23 mouse cellular contexts compared by ENCODE assay signal in the genomic region with DNA sequence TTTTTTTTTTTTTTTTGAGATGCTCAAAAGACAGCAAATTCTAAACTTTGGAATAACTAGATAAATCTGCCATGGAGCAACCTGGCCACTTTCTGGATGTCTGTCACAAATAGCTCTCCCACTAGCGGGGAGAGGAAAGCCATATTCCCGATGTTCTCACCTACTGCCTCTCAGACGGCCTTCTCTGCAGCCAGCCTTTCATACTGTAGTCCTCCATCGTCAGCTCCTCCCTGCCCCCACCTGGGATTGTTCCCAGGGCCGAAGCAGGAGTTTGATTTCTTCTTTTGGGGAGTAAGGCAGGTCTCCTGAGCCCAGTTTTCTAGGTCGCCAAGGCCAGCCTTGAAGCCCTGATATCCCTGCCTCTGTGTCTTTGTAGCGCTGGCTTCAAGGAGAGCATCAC. TPM values are rescaled to one million over a fixed set of nuclear protein-coding genes. Genes with fewer than 3 reads are reported as not detected.
DNase-seq lines count a peak whose midpoint lies in the region; ATAC-seq and TF ChIP-seq lines count a peak whose summit lies in the region.
"Had no signal": no experiment of that assay in that cellular context is flagged by ENCODE, and none has a peak within 500 bp of the region (broad histone marks: within the 10 kb centered on the region; RNA-seq: fewer than 3 reads in every experiment).

No protein-coding gene starts in this region.

- no peaks in the 10 kb centered on the region for H3K27me3 ChIP-seq in forebrain, postnatal 0 days (ENCODE audit: insufficient read depth, low read length)
- H3K27me3 ChIP-seq: CH12.LX; embryonic facial prominence, embryonic 12.5 days; forebrain, embryonic 13.5 days; forebrain, embryonic 15.5 days had no signal

- no peak overlapping the region for H3K9ac ChIP-seq in forebrain, postnatal 0 days
- H3K9ac ChIP-seq: embryonic facial prominence, embryonic 12.5 days; forebrain, embryonic 13.5 days; forebrain, embryonic 15.5 days had no signal

- ATAC-seq in forebrain, postnatal 0 days: no peak
- ATAC-seq: CD4-positive, CD25-positive, alpha-beta regulatory T cell, adult 4 months; forebrain, embryonic 13.5 days; forebrain, embryonic 15.5 days had no signal

- 0 out of 2 replicates have a peak overlapping the region, but pooled peaks have one; percentile 12 for H3K27ac ChIP-seq in gastrocnemius, adult 2 months
- peak overlapping the region; percentile 1; the same call in 1 of the 2 replicates for H3K27ac ChIP-seq in layer of hippocampus, adult 2 months
- no peak overlapping the region for H3K27ac ChIP-seq in forebrain, postnatal 0 days (ENCODE audit: low read depth, low read length)
- H3K27ac ChIP-seq: embryonic facial prominence, embryonic 10.5 days; embryonic facial prominence, embryonic 12.5 days; forebrain, embryonic 13.5 days; forebrain, embryonic 15.5 days had no signal

- TF ChIP-seq CTCF in gastrocnemius, adult 2 months (IDR thresholded peaks at IDR 0.05): no peak
- TF ChIP-seq CTCF in layer of hippocampus, adult 2 months (conservative IDR thresholded peaks at IDR 0.05): no peak
- TF ChIP-seq CTCF in forebrain, postnatal 0 days (IDR thresholded peaks at IDR 0.05; ENCODE audit: low read depth): no peak

- DNase-seq in adrenal gland, adult 2 months: peak; percentile 17
- DNase-seq in adrenal gland, postnatal 25 days: no peak
- no peak for DNase-seq in gastrocnemius, adult 2 months
- DNase-seq in gastrocnemius, postnatal 4 days (ENCODE audit: low spot score in 2 of 2): no peak
- no peak for DNase-seq in layer of hippocampus, adult 2 months (ENCODE audit: low spot score in 2 of 2)
- DNase-seq in layer of hippocampus, postnatal 14 days (ENCODE audit: low spot score in 2 of 2): no peak
- no peak for DNase-seq in forebrain, postnatal 0 days
- DNase-seq: adrenal gland, adult 8-10 months; adrenal gland, postnatal 36 days; B cell, adult 2 months; cerebellum, adult 11-12 months; cerebellum, adult 2 months; cerebellum, adult 9-10 months; cerebellum, postnatal 10 days; cerebellum, postnatal 25 days had no signal

- H3K4me2 ChIP-seq in forebrain, postnatal 0 days (ENCODE audit: low read depth): no peak overlapping the region
- H3K4me2 ChIP-seq: embryonic facial prominence, embryonic 12.5 days; forebrain, embryonic 13.5 days; forebrain, embryonic 15.5 days had no signal

- intact Hi-C loops in gastrocnemius, adult 2 months (cut with DNase I): no loop called here

- H3K4me1 ChIP-seq in forebrain, postnatal 0 days (ENCODE audit: insufficient read depth): no peaks in the 10 kb centered on the region
- H3K4me1 ChIP-seq: forebrain, embryonic 13.5 days; forebrain, embryonic 15.5 days had no signal

- H3K9me3 ChIP-seq in forebrain, postnatal 0 days (ENCODE audit: low read length): no peaks in the 10 kb centered on the region
- H3K9me3 ChIP-seq: embryonic facial prominence, embryonic 10.5 days; embryonic facial prominence, embryonic 12.5 days; forebrain, embryonic 13.5 days; forebrain, embryonic 15.5 days had no signal

- H3K36me3 ChIP-seq in forebrain, postnatal 0 days (ENCODE audit: insufficient read depth): peaks cover 58% of the 10 kb centered on the region

- no peak overlapping the region for H3K4me3 ChIP-seq in gastrocnemius, adult 2 months
- no peak overlapping the region for H3K4me3 ChIP-seq in layer of hippocampus, adult 2 months
- H3K4me3 ChIP-seq in forebrain, postnatal 0 days (ENCODE audit: low read depth, low read length): no peak overlapping the region
- H3K4me3 ChIP-seq: embryonic facial prominence, embryonic 10.5 days; embryonic facial prominence, embryonic 12.5 days; forebrain, embryonic 13.5 days; forebrain, embryonic 15.5 days had no signal

- WGBS in forebrain, postnatal 0 days: 65% methylated on average over 7 of the region's 7 CpGs

RNA-seq across cellular contexts. Expression of gene Cutc, which starts 21.6 kb away (rescaled TPM):
- 10 to 100 TPM in 1 of 2 experiments, 1 to 10 TPM in 1; 8.3 to 12.3 TPM for total RNA-seq in adrenal gland, adult 2 months (2021)
- 1.6 and 2.6 TPM in 2 replicates for polyA plus RNA-seq in adrenal gland, adult 2 months (2012; rRNA removed)
- 10.6 and 15.3 TPM in 2 replicates for total RNA-seq in adrenal gland, postnatal 25 days (2021)
- 10 to 100 TPM; 16.5 to 17.6 TPM for total RNA-seq in gastrocnemius, adult 2 months (2021)
- 10 to 100 TPM in 1 of 2 experiments, 1 to 10 TPM in 1; 8.8 to 11.3 TPM for total RNA-seq in gastrocnemius, postnatal 4 days (2021)
- total RNA-seq in layer of hippocampus, adult 2 months (2021): 1 to 10 TPM; 6.6 to 7.6 TPM
- total RNA-seq in layer of hippocampus, postnatal 14 days (2021): 1 to 10 TPM; 4.8 to 5.0 TPM
- total RNA-seq in forebrain, postnatal 0 days (2014; rRNA removed): 3.1 and 3.4 TPM in 2 replicates
- 7.3 and 7.4 TPM in 2 replicates for polyA plus RNA-seq in forebrain, postnatal 0 days (2015; fragmentation: Nextera tagmentation; extraction: Ambion mirVana)

RNA-seq across cellular contexts. Expression of gene Cox15, which starts 21.6 kb away (rescaled TPM):
- 10 to 100 TPM; 36.4 to 59.4 TPM for total RNA-seq in adrenal gland, adult 2 months (2021)
- polyA plus RNA-seq in adrenal gland, adult 2 months (2012; rRNA removed): 21.3 and 25.3 TPM in 2 replicates
- 48.5 and 49.6 TPM in 2 replicates for total RNA-seq in adrenal gland, postnatal 25 days (2021)
- total RNA-seq in gastrocnemius, adult 2 months (2021): 10 to 100 TPM; 14.9 to 17.8 TPM
- total RNA-seq in gastrocnemius, postnatal 4 days (2021): 10 to 100 TPM; 27.8 to 28.8 TPM
- 10 to 100 TPM; 13.6 to 19.4 TPM for total RNA-seq in layer of hippocampus, adult 2 months (2021)
- total RNA-seq in layer of hippocampus, postnatal 14 days (2021): 10 to 100 TPM; 16.6 to 18.9 TPM
- total RNA-seq in forebrain, postnatal 0 days (2014; rRNA removed): 18.4 and 20.5 TPM in 2 replicates
- 4.1 and 9.1 TPM in 2 replicates for polyA plus RNA-seq in forebrain, postnatal 0 days (2015; fragmentation: Nextera tagmentation; extraction: Ambion mirVana)

RNA-seq across cellular contexts. Expression of gene Entpd7, which starts 41.7 kb away (rescaled TPM):
- total RNA-seq in adrenal gland, adult 2 months (2021): 10 to 100 TPM; 16.3 to 20.0 TPM
- 3.6 and 4.0 TPM in 2 replicates for polyA plus RNA-seq in adrenal gland, adult 2 months (2012; rRNA removed)
- total RNA-seq in adrenal gland, postnatal 25 days (2021): 21.6 and 22.9 TPM in 2 replicates
- 1 to 10 TPM; 1.2 to 1.3 TPM for total RNA-seq in gastrocnemius, adult 2 months (2021)
- total RNA-seq in gastrocnemius, postnatal 4 days (2021): 10 to 100 TPM in 1 of 2 experiments, 1 to 10 TPM in 1; 9.1 to 12.5 TPM
- total RNA-seq in layer of hippocampus, adult 2 months (2021): 10 to 100 TPM; 19.1 to 20.2 TPM
- total RNA-seq in layer of hippocampus, postnatal 14 days (2021): 10 to 100 TPM; 26.9 to 29.6 TPM
- total RNA-seq in forebrain, postnatal 0 days (2014; rRNA removed): 8.3 and 9.3 TPM in 2 replicates
- polyA plus RNA-seq in forebrain, postnatal 0 days (2015; fragmentation: Nextera tagmentation; extraction: Ambion mirVana): 5.9 and 8.4 TPM in 2 replicates

RNA-seq across cellular contexts. Expression of gene Abcc2, which starts 50.8 kb away (rescaled TPM):
- 1 to 10 TPM in 1 of 2 experiments, under 1 TPM in 1; 0.17 to 1.0 TPM for total RNA-seq in adrenal gland, adult 2 months (2021)
- polyA plus RNA-seq in adrenal gland, adult 2 months (2012; rRNA removed): 0.04 and 0.28 TPM in 2 replicates
- 0.06 and 1.9 TPM in 2 replicates for total RNA-seq in adrenal gland, postnatal 25 days (2021)
- total RNA-seq in gastrocnemius, adult 2 months (2021): not detected
- total RNA-seq in gastrocnemius, postnatal 4 days (2021): under 1 TPM; 0.17 to 0.54 TPM
- not detected for total RNA-seq in layer of hippocampus, adult 2 months (2021)
- under 1 TPM; 0.07 to 0.10 TPM for total RNA-seq in layer of hippocampus, postnatal 14 days (2021)
- total RNA-seq in forebrain, postnatal 0 days (2014; rRNA removed): 0.15 TPM in 1 of 2 replicates, not detected in the other
- 0.02 and 0.03 TPM in 2 replicates for polyA plus RNA-seq in forebrain, postnatal 0 days (2015; fragmentation: Nextera tagmentation; extraction: Ambion mirVana)
- total RNA-seq: MEL had no signal
- polyA plus RNA-seq: CD4-positive, CD25-positive, alpha-beta regulatory T cell, adult 4 months; embryonic facial prominence, embryonic 10.5 days; forebrain, embryonic 11.5 days; forebrain, embryonic 13.5 days; forebrain, embryonic 15.5 days had no signal

RNA-seq across cellular contexts. Expression of gene Slc25a28, which starts 56.5 kb away (rescaled TPM):
- 10 to 100 TPM; 62.3 to 73.1 TPM for total RNA-seq in adrenal gland, adult 2 months (2021)
- 93.6 and 111 TPM in 2 replicates for polyA plus RNA-seq in adrenal gland, adult 2 months (2012; rRNA removed)
- 78.7 and 96.2 TPM in 2 replicates for total RNA-seq in adrenal gland, postnatal 25 days (2021)
- 10 to 100 TPM; 21.2 to 28.7 TPM for total RNA-seq in gastrocnemius, adult 2 months (2021)
- total RNA-seq in gastrocnemius, postnatal 4 days (2021): 10 to 100 TPM; 20.9 to 24.8 TPM
- 10 to 100 TPM; 44.3 to 45.2 TPM for total RNA-seq in layer of hippocampus, adult 2 months (2021)
- total RNA-seq in layer of hippocampus, postnatal 14 days (2021): 10 to 100 TPM; 35.8 to 39.1 TPM
- 45.2 and 67.2 TPM in 2 replicates for total RNA-seq in forebrain, postnatal 0 days (2014; rRNA removed)
- 13.1 and 15.6 TPM in 2 replicates for polyA plus RNA-seq in forebrain, postnatal 0 days (2015; fragmentation: Nextera tagmentation; extraction: Ambion mirVana)
